Mouse (Mus musculus) myocyte (in vitro differentiated cells): ENCODE results near the gene Nfil3. TPM values are rescaled to one million over a fixed set of nuclear protein-coding genes. Genes with fewer than 3 reads are reported as not detected.

Experiments used
- H3K27me3 ChIP-seq: one replicate; pipeline ENCODE4 v1.6.1; 2011; ENCODE audit not compliant: control insufficient read depth, insufficient read depth, insufficient read length
- H3K36me3 ChIP-seq: one replicate; pipeline ENCODE4 v1.6.1; 2011; ENCODE audit not compliant: control insufficient read depth, insufficient read depth
- H3K4me2 ChIP-seq: one replicate; pipeline ENCODE4 v1.6.1; 2011; ENCODE audit warnings: low read depth, control low read depth
- H3K4me3 ChIP-seq: one replicate; pipeline ENCODE4 v1.5.1; 2011; ENCODE audit warnings: mild to moderate bottlenecking, control low read depth, moderate library complexity
- H3K79me2 ChIP-seq: one replicate; pipeline ENCODE4 v1.6.1; 2011; ENCODE audit not compliant: control insufficient read depth, insufficient read depth
- H3ac ChIP-seq: one replicate; pipeline ENCODE4 v1.6.1; 2011; ENCODE audit not compliant: control insufficient read depth, insufficient read length
- CEBPB ChIP-seq: IDR thresholded peaks from 2 replicates; pipeline ENCODE4 v1.6.1; 2011; ENCODE audit warnings: mild to moderate bottlenecking, moderate library complexity; ENCODE audit not compliant: poor library complexity, insufficient read depth, severe bottlenecking
- E2F4 ChIP-seq: IDR thresholded peaks from one replicate; pipeline ENCODE4 v1.6.1; 2011; ENCODE audit warnings: mild to moderate bottlenecking, control low read depth, moderate library complexity; ENCODE audit not compliant: insufficient read depth
- MAX ChIP-seq: IDR thresholded peaks from one replicate; pipeline ENCODE4 v1.6.1; 2011; ENCODE audit warnings: low read depth, mild to moderate bottlenecking, control low read depth
- MYOD1 ChIP-seq, 3 experiments: IDR thresholded peaks; one replicate each; pipeline ENCODE4 v1.6.1; 2011; ENCODE audit warnings: control low read depth in 2 of 3, low read depth in 2 of 3, mild to moderate bottlenecking in 2 of 3, moderate library complexity in 1 of 3; ENCODE audit not compliant: insufficient read length in 2 of 3, control insufficient read depth in 1 of 3
- MYOG ChIP-seq, 3 experiments: IDR thresholded peaks; one replicate each; pipeline ENCODE4 v1.6.1; 2011; ENCODE audit warnings: control low read depth in 2 of 3, low read depth in 2 of 3, mild to moderate bottlenecking in 2 of 3; ENCODE audit not compliant: insufficient read length in 2 of 3, control insufficient read depth in 1 of 3, insufficient read depth in 1 of 3
- POLR2A ChIP-seq: IDR thresholded peaks from one replicate; pipeline ENCODE4 v1.6.1; 2011; ENCODE audit warnings: low read depth, mild to moderate bottlenecking, control low read depth, moderate library complexity; ENCODE audit not compliant: insufficient read length
- POLR2AphosphoS2 ChIP-seq: IDR thresholded peaks from one replicate; pipeline ENCODE4 v1.6.1; 2011; ENCODE audit warnings: low read depth, control low read depth; ENCODE audit not compliant: insufficient read length
- REST ChIP-seq: IDR thresholded peaks from one replicate; pipeline ENCODE4 v1.6.1; 2011; ENCODE audit warnings: mild to moderate bottlenecking, control low read depth, moderate library complexity; ENCODE audit not compliant: insufficient read depth, insufficient read length
- SRF ChIP-seq: IDR thresholded peaks from one replicate; pipeline ENCODE4 v1.6.1; 2011; ENCODE audit warnings: low read depth; ENCODE audit not compliant: control insufficient read depth, insufficient read length
- TCF12 ChIP-seq: IDR thresholded peaks from one replicate; pipeline ENCODE4 v1.6.1; 2011; ENCODE audit warnings: mild to moderate bottlenecking, control low read depth; ENCODE audit not compliant: poor library complexity, insufficient read depth, severe bottlenecking
- TCF3 ChIP-seq: IDR thresholded peaks from one replicate; pipeline ENCODE4 v1.6.1; 2011; ENCODE audit warnings: low read depth, control low read depth; ENCODE audit not compliant: insufficient read length
- USF1 ChIP-seq: IDR thresholded peaks from one replicate; pipeline ENCODE4 v1.6.1; 2011; ENCODE audit warnings: low read depth, mild to moderate bottlenecking, control low read depth, moderate library complexity
- polyA plus RNA-seq: library from polyadenylated mRNA; unstranded; fragments of >200 nt; fragmentation: generic; extraction: Trizol; gene quantifications from one replicate; pipeline ENCODE4 v1.2.1, GENCODE M21; 2012; ENCODE audit warnings: missing spikeins

Nfil3 gene
- polyA plus RNA-seq, 1 experiment: 60.6 TPM

DNA sequence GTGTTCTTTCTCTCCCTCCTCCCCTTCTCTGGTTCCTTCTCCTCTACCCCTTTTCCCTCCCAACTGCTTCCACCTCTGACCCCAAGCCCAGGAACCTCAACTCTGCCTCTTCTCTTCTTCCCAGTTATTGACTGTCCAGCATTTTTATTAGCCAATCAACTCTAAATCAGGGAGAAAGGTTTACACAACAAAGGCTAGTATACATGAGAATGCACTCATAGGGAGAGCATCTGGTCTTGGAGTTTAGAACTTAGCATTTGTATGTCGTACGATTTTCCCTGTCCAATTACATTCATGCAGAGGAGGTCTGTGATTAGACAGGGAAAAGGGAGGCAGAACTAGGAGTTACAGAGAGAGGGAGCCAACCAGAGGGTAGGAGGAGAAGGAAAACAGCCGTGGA, 31.7 kb downstream of the Nfil3 start:
- no peak overlapping the region for H3ac ChIP-seq
- no peak overlapping the region for H3K4me2 ChIP-seq
- H3K36me3 ChIP-seq: no peaks in the 10 kb centered on the region
- no peaks in the 10 kb centered on the region for H3K79me2 ChIP-seq
- no peaks in the 10 kb centered on the region for H3K27me3 ChIP-seq
- TF ChIP-seq MYOG (IDR thresholded peaks at IDR 0.05; ENCODE audit: control insufficient read depth in 1 of 3, insufficient read depth in 1 of 3, insufficient read length in 2 of 3, low read depth in 2 of 3) (no peak), POLR2A (no peak), MYOD1 (IDR thresholded peaks at IDR 0.05; ENCODE audit: control insufficient read depth in 1 of 3, insufficient read length in 2 of 3, low read depth in 2 of 3) (no peak), MAX (no peak), SRF (no peak), REST (no peak), TCF12 (no peak), E2F4 (no peak), POLR2AphosphoS2 (no peak), TCF3 (no peak), USF1 (no peak), CEBPB (no peak)
- no peak overlapping the region for H3K4me3 ChIP-seq

DNA sequence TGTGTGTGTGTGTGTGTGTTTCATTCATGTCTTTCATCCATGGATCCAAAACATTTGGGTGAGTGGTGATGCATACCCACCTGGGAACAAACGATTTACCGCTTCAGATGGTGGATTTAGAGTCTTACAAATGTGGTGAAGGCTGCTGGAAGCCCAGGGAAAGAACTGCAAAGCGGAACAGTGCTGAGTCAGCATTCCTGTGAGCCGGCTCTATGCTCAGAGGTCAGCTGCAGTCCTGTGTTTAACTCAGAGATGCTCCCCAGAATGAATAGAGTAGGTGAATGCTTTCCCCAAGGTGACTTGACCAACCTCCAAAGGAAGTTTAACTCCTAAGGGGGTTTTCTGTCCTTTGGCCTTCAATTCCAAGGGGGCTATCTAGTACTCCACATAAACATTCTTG, 33.3 kb downstream of the Nfil3 start:
- H3K4me2 ChIP-seq: no peak overlapping the region
- H3K36me3 ChIP-seq: no peaks in the 10 kb centered on the region
- H3ac ChIP-seq: no peak overlapping the region
- TF ChIP-seq MYOG (IDR thresholded peaks at IDR 0.05; ENCODE audit: control insufficient read depth in 1 of 3, insufficient read depth in 1 of 3, insufficient read length in 2 of 3, low read depth in 2 of 3) (no peak), MYOD1 (IDR thresholded peaks at IDR 0.05; ENCODE audit: control insufficient read depth in 1 of 3, insufficient read length in 2 of 3, low read depth in 2 of 3) (no peak), TCF12 (no peak), E2F4 (no peak), TCF3 (no peak), USF1 (no peak), CEBPB (no peak), POLR2A (no peak), SRF (no peak), POLR2AphosphoS2 (no peak), MAX (no peak), REST (no peak)
- H3K79me2 ChIP-seq: no peaks in the 10 kb centered on the region
- no peaks in the 10 kb centered on the region for H3K27me3 ChIP-seq
- no peak overlapping the region for H3K4me3 ChIP-seq

DNA sequence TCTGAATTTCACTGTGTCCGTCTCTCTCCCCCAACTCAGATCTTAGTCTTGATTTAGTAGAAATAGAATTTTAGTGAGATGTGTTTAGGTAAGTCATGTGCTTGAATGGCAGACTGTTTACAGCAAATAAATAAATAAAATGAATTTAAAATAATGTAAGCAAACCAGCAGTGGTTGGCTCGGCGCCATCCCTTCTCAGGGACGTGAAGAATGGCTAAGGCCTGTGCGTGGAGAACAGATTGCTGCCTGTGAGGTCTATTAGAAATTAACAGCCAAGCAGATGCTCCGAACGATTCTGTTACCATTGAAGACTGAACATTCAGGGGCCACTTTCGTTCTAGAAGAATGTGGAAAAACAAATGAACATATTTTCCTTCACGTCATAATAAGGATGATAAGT, 35.1 kb downstream of the Nfil3 start:
- Histone ChIP-seq H3K27me3 (no peaks in the 10 kb centered on the region), H3ac (no peak overlapping the region), H3K79me2 (no peaks in the 10 kb centered on the region), H3K4me3 (no peak overlapping the region), H3K36me3 (no peaks in the 10 kb centered on the region), H3K4me2 (no peak overlapping the region)
- TF ChIP-seq REST: no peak
- TF ChIP-seq MYOG (IDR thresholded peaks at IDR 0.05; ENCODE audit: control insufficient read depth in 1 of 3, insufficient read depth in 1 of 3, insufficient read length in 2 of 3, low read depth in 2 of 3): no peak
- TF ChIP-seq USF1: no peak
- TF ChIP-seq SRF: no peak
- TF ChIP-seq TCF12: no peak
- no peak for TF ChIP-seq CEBPB
- TF ChIP-seq MAX: no peak
- no peak for TF ChIP-seq TCF3
- no peak for TF ChIP-seq MYOD1 (IDR thresholded peaks at IDR 0.05; ENCODE audit: control insufficient read depth in 1 of 3, insufficient read length in 2 of 3, low read depth in 2 of 3)
- no peak for TF ChIP-seq POLR2A
- no peak for TF ChIP-seq POLR2AphosphoS2
- no peak for TF ChIP-seq E2F4

DNA sequence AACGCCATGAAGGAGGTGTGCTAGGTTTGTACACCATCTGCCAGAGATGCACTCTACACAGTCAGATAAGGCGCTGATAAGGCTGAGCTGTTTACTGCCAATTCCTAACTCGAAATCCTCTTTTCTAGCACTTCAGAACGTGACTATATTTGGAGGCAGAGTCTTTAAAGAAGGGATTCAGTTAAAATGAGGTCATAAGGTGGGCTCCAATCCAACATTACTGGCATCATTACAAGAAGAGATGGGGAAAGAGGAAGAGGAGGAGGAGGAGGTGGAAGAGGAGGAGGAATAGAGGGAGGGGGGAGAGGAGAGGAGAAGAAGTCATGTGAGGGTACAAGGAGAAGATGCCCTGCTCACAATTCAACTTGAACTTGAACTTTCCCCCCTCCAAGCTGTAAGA, 36.8 kb downstream of the Nfil3 start:
- Histone ChIP-seq H3K4me3 (no peak overlapping the region), H3K27me3 (no peaks in the 10 kb centered on the region), H3K79me2 (no peaks in the 10 kb centered on the region), H3K36me3 (no peaks in the 10 kb centered on the region), H3ac (no peak overlapping the region), H3K4me2 (no peak overlapping the region)
- TF ChIP-seq CEBPB: no peak
- no peak for TF ChIP-seq SRF
- TF ChIP-seq MAX: no peak
- TF ChIP-seq TCF3: no peak
- TF ChIP-seq E2F4: no peak
- no peak for TF ChIP-seq MYOG (IDR thresholded peaks at IDR 0.05; ENCODE audit: control insufficient read depth in 1 of 3, insufficient read depth in 1 of 3, insufficient read length in 2 of 3, low read depth in 2 of 3)

DNA sequence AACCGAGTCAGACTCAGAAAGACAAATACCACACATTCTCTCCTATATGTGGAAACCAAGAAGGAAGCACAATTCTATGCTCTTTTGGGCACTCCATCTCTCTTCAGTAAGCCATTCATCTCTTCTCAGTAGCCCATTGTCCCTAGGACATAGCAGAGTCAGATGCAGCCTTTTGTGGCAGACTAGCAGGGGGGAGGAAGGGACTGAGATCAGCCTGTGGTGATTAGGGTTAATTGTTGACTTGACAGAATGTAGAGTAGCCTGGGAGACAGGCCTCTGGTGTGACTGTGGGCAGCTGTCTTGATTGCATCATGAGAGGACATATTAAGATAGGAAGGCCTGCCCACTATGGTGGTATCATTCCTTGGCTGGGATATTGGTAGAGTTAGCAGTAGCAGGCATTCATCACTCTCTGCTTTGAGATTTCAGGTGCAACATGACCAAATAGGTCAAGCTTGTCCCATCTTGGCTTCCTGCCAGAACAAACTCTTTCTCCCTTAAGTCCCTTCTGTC, 37.9 kb downstream of the Nfil3 start:
- Histone ChIP-seq H3K27me3 (no peaks in the 10 kb centered on the region), H3ac (no peak overlapping the region), H3K79me2 (no peaks in the 10 kb centered on the region), H3K4me2 (no peak overlapping the region), H3K36me3 (no peaks in the 10 kb centered on the region), H3K4me3 (no peak overlapping the region)
- no peak for TF ChIP-seq TCF12
- no peak for TF ChIP-seq TCF3
- TF ChIP-seq POLR2A: no peak
- TF ChIP-seq MYOG (IDR thresholded peaks at IDR 0.05; ENCODE audit: control insufficient read depth in 1 of 3, insufficient read depth in 1 of 3, insufficient read length in 2 of 3, low read depth in 2 of 3): peak in 2 of 3 experiments; percentile 7 to 13
- TF ChIP-seq MYOD1 (IDR thresholded peaks at IDR 0.05; ENCODE audit: control insufficient read depth in 1 of 3, insufficient read length in 2 of 3, low read depth in 2 of 3): peak in 1 of 3 experiments; percentile 56
- peak; percentile 69; the same call in 1 of the 2 replicates for TF ChIP-seq CEBPB
- no peak for TF ChIP-seq USF1
